Mouse (Mus musculus): ENCODE measurements around the gene Map2.

- TF ChIP-seq CTCF (IDR thresholded peaks at IDR 0.05; ENCODE audit: low read depth) (no peak), EP300 (optimal IDR thresholded peaks at IDR 0.05) (no peak)
Measured at GRCm38 (mm10) chr1:66173630-66174029, 1.4 kb upstream of the Map2 start.
